Mouse (Mus musculus): ENCODE results near the gene Prss48.

- TF ChIP-seq POLR2A (IDR thresholded peaks at IDR 0.05; ENCODE audit: insufficient read length, low read depth) (no peak), MYOG (IDR thresholded peaks at IDR 0.05; ENCODE audit: control insufficient read depth in 1 of 3, insufficient read depth in 1 of 3, insufficient read length in 2 of 3, low read depth in 2 of 3) (no peak), E2F4 (IDR thresholded peaks at IDR 0.05; ENCODE audit: insufficient read depth) (no peak), TCF12 (IDR thresholded peaks at IDR 0.05; ENCODE audit: insufficient read depth, poor library complexity, severe bottlenecking) (no peak), MAX (IDR thresholded peaks at IDR 0.05; ENCODE audit: low read depth) (no peak), SRF (IDR thresholded peaks at IDR 0.05; ENCODE audit: control insufficient read depth, insufficient read length, low read depth) (no peak)
Observed at GRCm38 (mm10) chr3:86037926-86038484, 35.7 kb upstream of the Prss48 start.

All from myocyte (in vitro differentiated cells).